Mouse (Mus musculus) neural tube, embryonic 15.5 days (tissue): ENCODE measurements around the gene Ostf1. TPM values are rescaled to one million over a fixed set of nuclear protein-coding genes. Genes with fewer than 3 reads are reported as not detected.

Source experiments
- ATAC-seq: fragments of 200-750 bp; cut with Nextera tagmentation; 2 replicates; pipeline ENCODE4 v1.8.0; 2017; ENCODE audit warnings: mild to moderate bottlenecking, moderate TSS enrichment, moderate library complexity; ENCODE audit not compliant: low FRiP score
- H3K27ac ChIP-seq: fragments of 300-500 bp; sonication (generic); replicated peaks from 2 replicates; pipeline ENCODE4 v1.5.1; 2015; ENCODE audit warnings: mild to moderate bottlenecking, inconsistent platforms
- H3K27me3 ChIP-seq: fragments of 300-500 bp; sonication (generic); replicated peaks from 2 replicates; pipeline ENCODE4 v1.6.1; 2015; ENCODE audit warnings: inconsistent platforms
- H3K36me3 ChIP-seq: fragments of 300-500 bp; sonication (generic); 2 replicates; pipeline ENCODE4 v1.6.1; 2015; ENCODE audit warnings: inconsistent platforms
- H3K4me1 ChIP-seq: fragments of 300-500 bp; sonication (generic); 2 replicates; pipeline ENCODE4 v1.6.1; 2015; ENCODE audit warnings: inconsistent platforms
- H3K4me2 ChIP-seq: fragments of 300-500 bp; sonication (generic); 2 replicates; pipeline ENCODE4 v1.6.1; 2015; ENCODE audit warnings: inconsistent platforms, mild to moderate bottlenecking, moderate library complexity
- H3K4me3 ChIP-seq: fragments of 300-500 bp; sonication (generic); replicated peaks from 2 replicates; pipeline ENCODE4 v1.5.1; 2015; ENCODE audit warnings: mild to moderate bottlenecking, inconsistent platforms
- H3K9ac ChIP-seq: fragments of 300-500 bp; sonication (generic); replicated peaks from 2 replicates; pipeline ENCODE4 v1.6.1; 2015; ENCODE audit warnings: mild to moderate bottlenecking, inconsistent platforms
- H3K9me3 ChIP-seq: fragments of 300-500 bp; sonication (generic); replicated peaks from 2 replicates; pipeline ENCODE4 v1.6.1; 2016; ENCODE audit warnings: inconsistent platforms
- WGBS: fragments of 180-500 bp; shearing (Covaris S2); methylation state at CpG from one replicate; pipeline ENCODE4 v1.1.7; 2015; ENCODE audit warnings: mixed read lengths; 5-methylcytosine and 5-hydroxymethylcytosine counted together
- polyA plus RNA-seq: library from polyadenylated mRNA; unstranded; fragments of >200 nt; fragmentation: Nextera tagmentation; extraction: Ambion mirVana; gene quantifications from 2 replicates; pipeline ENCODE4 v1.2.1, GENCODE M21; 2015

Gene Ostf1
- polyA plus RNA-seq, 1 experiment from 2014 or later, result 43.9 TPM

DNA sequence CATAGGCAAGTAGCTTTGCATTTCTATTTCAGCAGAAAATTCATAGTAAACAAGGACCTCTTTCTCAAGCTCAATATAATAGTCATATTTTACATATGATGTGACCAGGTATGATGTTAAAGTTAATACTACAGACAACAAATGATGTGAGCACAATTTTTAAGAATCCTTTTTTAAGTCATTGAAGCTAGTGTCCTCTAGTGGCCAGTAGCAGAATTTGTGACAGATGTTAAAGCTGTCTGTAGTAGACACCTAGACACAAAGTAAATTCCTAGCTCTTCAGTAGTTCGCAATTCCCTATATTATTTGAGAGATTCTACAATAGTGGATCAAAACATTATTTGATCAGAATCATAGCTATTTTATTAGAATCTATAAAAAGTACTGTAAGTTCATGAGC, 73.9 kb downstream of the Ostf1 start:
- H3K27me3 ChIP-seq, result no peaks in the 10 kb centered on the region
- WGBS, result 93% methylated on average over 1 of the region's 1 CpGs
- no peak overlapping the region for H3K4me3 ChIP-seq
- H3K27ac ChIP-seq, result no peak overlapping the region
- H3K9me3 ChIP-seq, result no peaks in the 10 kb centered on the region
- no peaks in the 10 kb centered on the region for H3K36me3 ChIP-seq
- H3K4me1 ChIP-seq, result no peaks in the 10 kb centered on the region
- no peak overlapping the region for H3K9ac ChIP-seq
- no peak for ATAC-seq
- H3K4me2 ChIP-seq, result no peak overlapping the region

- H3K27me3 ChIP-seq, result no peaks in the 10 kb centered on the region
Observed at GRCm38 (mm10) chr19:18555645-18556044, 76.0 kb downstream of the Ostf1 start.

DNA sequence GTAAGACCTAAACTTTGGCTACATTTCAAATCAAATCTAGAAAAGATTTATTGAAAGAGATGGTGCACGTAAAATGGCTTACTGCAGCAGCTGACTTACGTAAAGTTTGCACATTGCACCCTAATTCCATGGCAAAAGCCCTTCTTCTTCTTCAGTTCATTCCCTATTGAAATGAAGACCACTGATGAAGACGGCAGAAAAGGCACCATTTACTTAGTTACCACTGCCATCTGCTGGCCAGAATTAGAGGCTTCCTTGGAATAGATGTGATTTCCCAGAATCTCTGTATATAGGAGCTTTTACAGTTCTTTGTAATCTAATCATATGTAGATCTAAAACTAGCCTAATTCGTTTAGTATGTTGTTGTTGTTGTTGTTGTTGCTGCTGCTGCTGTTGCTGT, 83.0 kb downstream of the Ostf1 start:
- Histone ChIP-seq H3K36me3 (no peaks in the 10 kb centered on the region), H3K4me3 (no peak overlapping the region), H3K27me3 (no peaks in the 10 kb centered on the region), H3K4me1 (0 out of 2 replicates have a peak, but pooled peaks cover 2% of the 10 kb centered on the region), H3K4me2 (no peak overlapping the region), H3K27ac (no peak overlapping the region), H3K9me3 (no peaks in the 10 kb centered on the region), H3K9ac (no peak overlapping the region)
- WGBS, result 11% methylated on average over 4 of the region's 4 CpGs
- peak; percentile 79 for ATAC-seq

More at GRCm38 (mm10) chr19:18555645-18556044, 76.0 kb downstream of the Ostf1 start:
- Histone ChIP-seq H3K4me2 (no peak overlapping the region), H3K9ac (no peak overlapping the region), H3K9me3 (no peaks in the 10 kb centered on the region), H3K36me3 (no peaks in the 10 kb centered on the region), H3K4me3 (no peak overlapping the region), H3K4me1 (no peaks in the 10 kb centered on the region), H3K27ac (no peak overlapping the region)
- 94% methylated on average over 2 of the region's 2 CpGs for whole genome bisulfite sequencing
- ATAC-seq, result no peak

Other genes starting within 250 kb of the Ostf1 start
- gene Nmrk1, start 127 bp upstream of the Ostf1 start, polyA plus RNA-seq, result 8.3 and 10.1 TPM in 2 replicates
- gene Carnmt1, start 38.9 kb upstream of the Ostf1 start, polyA plus RNA-seq, result 12.7 and 14.1 TPM in 2 replicates
- 51.8 and 53.6 TPM in 2 replicates for gene D030056L22Rik, start 81.4 kb upstream of the Ostf1 start, polyA plus RNA-seq
- 0.26 and 0.37 TPM in 2 replicates for gene Trpm6, start 118.2 kb upstream of the Ostf1 start, polyA plus RNA-seq